Mouse (Mus musculus): ENCODE measurements around the gene Cdh8. TPM values are rescaled to one million over a fixed set of nuclear protein-coding genes. Genes with fewer than 3 reads are reported as not detected.

The Cdh8 gene
- 10 to 100 TPM; 49.0 to 49.7 TPM for total RNA-seq (2021)

- intact Hi-C loops (cut with DNase I): loop anchor here (5.0 to 10.0 kb wide), 3 partner anchors 151 to 381 kb away; no protein-coding TSS in a partner anchor
Measured at GRCm38 (mm10) chr8:99415966-99416781, at the start of gene Cdh8. Gene Cdh8, minus strand, starts transcription at chr8:99416471.

GRCm38 (mm10) chr8:99446506-99446905 is 30.2 kb upstream of the Cdh8 start:
- intact Hi-C loops (cut with DNase I): no loop called here
- DNase-seq (ENCODE audit: low spot score in 2 of 2): no peak

More at GRCm38 (mm10) chr8:99415966-99416781, at the start of gene Cdh8:
- DNase-seq (ENCODE audit: low spot score in 2 of 2): peak; percentile 74 to 91

GRCm38 (mm10) chr8:99425901-99426300 is 9.6 kb upstream of the Cdh8 start:
- no peak for DNase-seq (ENCODE audit: low spot score in 2 of 2)
- intact Hi-C loops (cut with DNase I): no loop called here

GRCm38 (mm10) chr8:99421516-99421915 is 5.2 kb upstream of the Cdh8 start:
- intact Hi-C loops (cut with DNase I): loop anchor here (2.0 kb wide), 1 partner anchor 1349 kb away; no protein-coding TSS in a partner anchor
- DNase-seq (ENCODE audit: low spot score in 2 of 2): peak; percentile 23 to 48

- intact Hi-C loops (cut with DNase I): loop anchor here (2.0 to 10.0 kb wide), 4 partner anchors 155 to 1351 kb away; no protein-coding TSS in a partner anchor
- DNase-seq (ENCODE audit: low spot score in 2 of 2): peak in 1 of 2 experiments; percentile 13
Measured at GRCm38 (mm10) chr8:99419726-99420125, 3.5 kb upstream of the Cdh8 start.

GRCm38 (mm10) chr8:99417456-99417855 is 1.2 kb upstream of the Cdh8 start:
- no peak for DNase-seq (ENCODE audit: low spot score in 2 of 2)
- intact Hi-C loops (cut with DNase I): loop anchor here (5.0 to 10.0 kb wide), 3 partner anchors 153 to 383 kb away; no protein-coding TSS in a partner anchor

- intact Hi-C loops (cut with DNase I): loop anchor here (5.0 to 10.0 kb wide), 3 partner anchors 151 to 381 kb away; no protein-coding TSS in a partner anchor
- DNase-seq (ENCODE audit: low spot score in 2 of 2): peak; percentile 54 to 56
Measured at GRCm38 (mm10) chr8:99415076-99415965, 950 bp downstream of the Cdh8 start.

GRCm38 (mm10) chr8:99414483-99414921 is 1.8 kb downstream of the Cdh8 start:
- DNase-seq (ENCODE audit: low spot score in 2 of 2): peak; percentile 21 to 47
- intact Hi-C loops (cut with DNase I): loop anchor here (10.0 kb wide), 2 partner anchors 150 to 380 kb away; no protein-coding TSS in a partner anchor

- DNase-seq (ENCODE audit: low spot score in 2 of 2): peak in 1 of 2 experiments; percentile 20
- intact Hi-C loops (cut with DNase I): loop anchor here (10.0 kb wide), 2 partner anchors 149 to 379 kb away; no protein-coding TSS in a partner anchor
Measured at GRCm38 (mm10) chr8:99413877-99414482, 2.3 kb downstream of the Cdh8 start.

- DNase-seq (ENCODE audit: low spot score in 2 of 2): no peak
- intact Hi-C loops (cut with DNase I): no loop called here
Measured at GRCm38 (mm10) chr8:99393908-99394307, 22.4 kb downstream of the Cdh8 start.

- intact Hi-C loops (cut with DNase I): no loop called here
- peak in 1 of 2 experiments; percentile 85 for DNase-seq (ENCODE audit: low spot score in 2 of 2)
Measured at GRCm38 (mm10) chr8:99370104-99370503, 46.2 kb downstream of the Cdh8 start.

GRCm38 (mm10) chr8:99369166-99369565 is 47.1 kb downstream of the Cdh8 start:
- intact Hi-C loops (cut with DNase I): no loop called here

GRCm38 (mm10) chr8:99368449-99368848 is 47.8 kb downstream of the Cdh8 start:
- DNase-seq (ENCODE audit: low spot score in 2 of 2): no peak
- intact Hi-C loops (cut with DNase I): no loop called here

More at GRCm38 (mm10) chr8:99369166-99369565, 47.1 kb downstream of the Cdh8 start:
- DNase-seq (ENCODE audit: low spot score in 2 of 2): no peak

- intact Hi-C loops (cut with DNase I): no loop called here
- no peak for DNase-seq (ENCODE audit: low spot score in 2 of 2)
Measured at GRCm38 (mm10) chr8:99353923-99354322, 62.3 kb downstream of the Cdh8 start.

- no peak for DNase-seq (ENCODE audit: low spot score in 2 of 2)
- intact Hi-C loops (cut with DNase I): no loop called here
Measured at GRCm38 (mm10) chr8:99353221-99353620, 63.0 kb downstream of the Cdh8 start.

- no peak for DNase-seq (ENCODE audit: low spot score in 2 of 2)
- intact Hi-C loops (cut with DNase I): no loop called here
Measured at GRCm38 (mm10) chr8:99349456-99349855, 66.8 kb downstream of the Cdh8 start.

GRCm38 (mm10) chr8:99348618-99349017 is 67.7 kb downstream of the Cdh8 start:
- no peak for DNase-seq (ENCODE audit: low spot score in 2 of 2)
- intact Hi-C loops (cut with DNase I): no loop called here

- intact Hi-C loops (cut with DNase I): no loop called here
- no peak for DNase-seq (ENCODE audit: low spot score in 2 of 2)
Measured at GRCm38 (mm10) chr8:99339310-99339709, 77.0 kb downstream of the Cdh8 start.

- intact Hi-C loops (cut with DNase I): no loop called here
- DNase-seq (ENCODE audit: low spot score in 2 of 2): peak in 1 of 2 experiments; percentile 79
Measured at GRCm38 (mm10) chr8:99327559-99327958, 88.7 kb downstream of the Cdh8 start.

All from left cerebral cortex, postnatal 25 days (tissue).